Mouse (Mus musculus) retina, postnatal 1 day (tissue): ENCODE data around the gene D17Wsu92e.

Experiments used
- DNase-seq: peaks from one replicate; pipeline ENCODE4 v3.0.0-alpha.2; 2012

D17Wsu92e gene

GRCm38 (mm10) chr17:27734344-27735073, 85.9 kb downstream of the D17Wsu92e start:
- DNase-seq = no peak

GRCm38 (mm10) chr17:27732694-27733093, 87.8 kb downstream of the D17Wsu92e start:
- DNase-seq = no peak

GRCm38 (mm10) chr17:27732152-27732551, 88.3 kb downstream of the D17Wsu92e start:
- DNase-seq = no peak

- no peak for DNase-seq
These were observed 91.7 kb downstream of the D17Wsu92e start, which contains the start of gene Spdef for GRCm38 (mm10) chr17:27728770-27729169. Spdef (minus strand) TSS chr17:27728955.

- DNase-seq = no peak
These were observed 93.9 kb downstream of the D17Wsu92e start for GRCm38 (mm10) chr17:27726527-27726926.

GRCm38 (mm10) chr17:27725412-27725811, 95.0 kb downstream of the D17Wsu92e start:
- DNase-seq = peak; percentile 57

- DNase-seq = no peak
These were observed 95.4 kb downstream of the D17Wsu92e start for GRCm38 (mm10) chr17:27725011-27725410.

- DNase-seq = no peak
These were observed 96.1 kb downstream of the D17Wsu92e start for GRCm38 (mm10) chr17:27724327-27724726.

- no peak for DNase-seq
These were observed 99.3 kb downstream of the D17Wsu92e start for GRCm38 (mm10) chr17:27721125-27721664.

GRCm38 (mm10) chr17:27720326-27720725, 100.1 kb downstream of the D17Wsu92e start:
- peak; percentile 67 for DNase-seq

- DNase-seq = no peak
These were observed 100.8 kb downstream of the D17Wsu92e start for GRCm38 (mm10) chr17:27719663-27720062.

GRCm38 (mm10) chr17:27718250-27718649, 102.2 kb downstream of the D17Wsu92e start:
- peak; percentile 68 for DNase-seq

- DNase-seq = peak; percentile 75
These were observed 103.6 kb downstream of the D17Wsu92e start for GRCm38 (mm10) chr17:27716804-27717203.

- no peak for DNase-seq
These were observed 107.6 kb downstream of the D17Wsu92e start for GRCm38 (mm10) chr17:27712832-27713231.

GRCm38 (mm10) chr17:27709650-27710049, 110.8 kb downstream of the D17Wsu92e start:
- DNase-seq = no peak

GRCm38 (mm10) chr17:27707954-27708661, 112.3 kb downstream of the D17Wsu92e start:
- DNase-seq = peak; percentile 95

GRCm38 (mm10) chr17:27705661-27706060, 114.8 kb downstream of the D17Wsu92e start:
- no peak for DNase-seq

GRCm38 (mm10) chr17:27703961-27704621, 116.4 kb downstream of the D17Wsu92e start:
- peak; percentile 80 for DNase-seq

- DNase-seq = peak; percentile 85
These were observed 117.9 kb downstream of the D17Wsu92e start for GRCm38 (mm10) chr17:27702518-27702917.

- DNase-seq = peak; percentile 65
These were observed 118.6 kb downstream of the D17Wsu92e start for GRCm38 (mm10) chr17:27701856-27702255.
